Comparison of ENCODE assay signal across 20 mouse cellular contexts in genomic region chr1:138604736-138605135, GRCm38 (mm10). TPM values are rescaled to one million over a fixed set of nuclear protein-coding genes. Genes with fewer than 3 reads are reported as not detected.
DNase-seq lines count a peak whose midpoint lies in the region; ATAC-seq lines count a peak whose summit lies in the region.
"Had no signal": no experiment of that assay in that cellular context is flagged by ENCODE, and none has a peak within 500 bp of the region (broad histone marks: within the 10 kb centered on the region; RNA-seq: fewer than 3 reads in every experiment).

No protein-coding gene starts in this region.

- H3K9ac ChIP-seq in kidney, embryonic 14.5 days (ENCODE audit: low read depth, low read length), result no peak overlapping the region
- H3K9ac ChIP-seq: embryonic facial prominence, embryonic 15.5 days; liver, postnatal 0 days; neural tube, embryonic 12.5 days had no signal

- no peak overlapping the region for H3K4me3 ChIP-seq in kidney, embryonic 14.5 days (ENCODE audit: low read length)
- H3K4me3 ChIP-seq: embryonic facial prominence, embryonic 15.5 days; forebrain, embryonic 10.5 days; midbrain, embryonic 10.5 days; neural tube, embryonic 12.5 days had no signal

- 73% methylated on average over 2 of the region's 2 CpGs for WGBS in kidney, embryonic 14.5 days

- no peaks in the 10 kb centered on the region for H3K36me3 ChIP-seq in kidney, embryonic 14.5 days (ENCODE audit: control insufficient read depth, insufficient read depth, low read length)
- H3K36me3 ChIP-seq: embryonic facial prominence, embryonic 15.5 days; midbrain, embryonic 10.5 days; neural tube, embryonic 12.5 days had no signal

- no peaks in the 10 kb centered on the region for H3K9me3 ChIP-seq in kidney, embryonic 14.5 days (ENCODE audit: control insufficient read depth, low read length)
- H3K9me3 ChIP-seq: embryonic facial prominence, embryonic 15.5 days; forebrain, embryonic 10.5 days; midbrain, embryonic 10.5 days; neural tube, embryonic 12.5 days had no signal

- H3K4me2 ChIP-seq in kidney, embryonic 14.5 days (replicated peaks; ENCODE audit: low read depth, low read length), result no peak overlapping the region
- H3K4me2 ChIP-seq: embryonic facial prominence, embryonic 15.5 days; neural tube, embryonic 12.5 days had no signal

- peak; percentile 28 for DNase-seq in adrenal gland, postnatal 14 days
- DNase-seq in adrenal gland, adult 18-20 months (ENCODE audit: low spot score in 2 of 2), result no peak
- peak; percentile 62 for DNase-seq in kidney, adult 9 months
- DNase-seq in R1 (ENCODE audit: low read depth, low spot score), result peak; percentile 15
- DNase-seq in kidney, postnatal 36 days, result peak; percentile 40 to 54
- DNase-seq in embryo, embryonic 10.5 days (ENCODE audit: low spot score), result no peak
- DNase-seq: cerebellum, adult 9-11 months; embryo, embryonic 11 days; gastrocnemius, postnatal 36 days; heart, postnatal 4 days; liver, postnatal 0 days; right cerebral cortex, postnatal 25 days; thymus, postnatal 14 days had no signal

- H3K27me3 ChIP-seq in kidney, embryonic 14.5 days (ENCODE audit: control insufficient read depth, insufficient read depth, low read length), result no peaks in the 10 kb centered on the region
- H3K27me3 ChIP-seq: embryonic facial prominence, embryonic 15.5 days; neural tube, embryonic 12.5 days had no signal

- ATAC-seq in kidney, embryonic 14.5 days (ENCODE audit: low FRiP score, low TSS enrichment), result no peak; the same call in 1 of the 2 replicates
- ATAC-seq: hindbrain, postnatal 0 days; liver, postnatal 0 days had no signal

- no peaks in the 10 kb centered on the region for H3K4me1 ChIP-seq in kidney, embryonic 14.5 days (ENCODE audit: control insufficient read depth, insufficient read depth, low read length)
- H3K4me1 ChIP-seq: embryonic facial prominence, embryonic 15.5 days; midbrain, embryonic 10.5 days; neural tube, embryonic 12.5 days had no signal

- no peak overlapping the region for H3K27ac ChIP-seq in kidney, embryonic 14.5 days (ENCODE audit: low read depth, low read length)
- H3K27ac ChIP-seq: embryonic facial prominence, embryonic 15.5 days; forebrain, embryonic 10.5 days; hindbrain, postnatal 0 days; midbrain, embryonic 10.5 days; neural tube, embryonic 12.5 days; stomach, postnatal 0 days had no signal

RNA-seq across cellular contexts. Expression of gene Nek7, which starts 15.2 kb away (rescaled TPM):
- 44.8 and 50.4 TPM in 2 replicates for total RNA-seq in adrenal gland, postnatal 14 days (2021)
- 10 to 100 TPM; 43.8 to 52.3 TPM for total RNA-seq in adrenal gland, adult 18-20 months (2021)
- polyA plus RNA-seq in kidney, embryonic 14.5 days (2014; fragmentation: Nextera tagmentation; extraction: Ambion mirVana), result 25.6 and 46.4 TPM in 2 replicates

Comparison
In these comparisons a context has a peak if more than half of its experiments do, and no peak if none do; other contexts are left out.
1. DNase-seq: peak in adrenal gland, postnatal 14 days (single experiment), kidney, adult 9 months (single experiment), R1 (single experiment) and kidney, postnatal 36 days (2 of 2); none in adrenal gland, adult 18-20 months (0 of 2) and embryo, embryonic 10.5 days (single experiment).